Mouse (Mus musculus): ENCODE measurements around the gene Rasa4. TPM values are rescaled to one million over a fixed set of nuclear protein-coding genes. Genes with fewer than 3 reads are reported as not detected.
A peak's percentile ranks its signal among the peaks of the same experiment; 100 is the strongest.

Gene Rasa4
- polyA plus RNA-seq, 1 experiment from 2014 or later = 8.1 TPM

DNA sequence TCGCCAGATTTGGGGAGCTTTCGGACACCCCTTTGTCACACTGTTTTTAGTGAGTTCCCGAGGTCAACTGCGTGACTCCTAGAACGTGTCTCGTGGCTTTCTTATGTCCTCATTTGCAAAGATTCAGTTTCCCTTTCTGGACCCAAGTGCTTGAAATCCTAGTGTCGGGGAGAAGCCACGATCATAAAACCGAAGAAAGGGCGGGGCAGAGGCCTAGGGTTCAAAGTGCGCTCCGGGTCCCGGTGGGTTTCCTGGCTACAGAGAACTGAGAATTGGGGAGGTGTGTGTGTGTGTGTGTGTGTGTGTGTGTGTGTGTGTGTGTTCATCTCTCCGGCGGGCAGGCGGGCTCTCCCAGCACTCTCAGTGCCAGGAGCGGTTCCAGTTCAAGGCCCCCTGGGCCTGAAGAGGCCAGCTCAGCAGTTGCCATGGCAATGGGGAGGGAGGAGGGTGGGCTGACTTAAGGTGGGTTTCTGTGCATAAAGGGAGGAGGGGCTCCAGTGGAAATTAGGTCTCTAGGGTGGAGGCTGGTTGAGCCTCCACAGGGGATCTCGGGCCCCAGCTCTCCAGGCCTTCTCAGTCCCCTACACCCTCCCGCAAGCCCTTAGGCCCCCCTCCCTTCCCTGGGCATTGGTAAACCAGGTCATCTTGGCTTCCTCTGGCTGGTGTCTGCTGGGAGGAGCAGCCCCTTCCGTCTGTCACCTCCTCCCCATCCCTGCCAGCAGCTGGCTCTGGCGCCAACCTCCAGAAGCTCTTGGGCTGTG, 1.4 kb downstream of the Rasa4 start:
- Histone ChIP-seq H3K36me3 (ENCODE audit: control insufficient read depth, insufficient read depth) (no peaks in the 10 kb centered on the region), H3K27me3 (replicated peaks; ENCODE audit: control insufficient read depth, insufficient read depth, low read length) (no peaks in the 10 kb centered on the region), H3K4me1 (replicated peaks; ENCODE audit: control insufficient read depth, insufficient read depth, low read length) (peaks cover 7% of the 10 kb centered on the region), H3K4me3 (ENCODE audit: low read depth, low read length) (peak overlapping the region; percentile 69), H3K9ac (ENCODE audit: low read depth, low read length) (peak overlapping the region; percentile 44), H3K9me3 (ENCODE audit: control insufficient read depth) (no peaks in the 10 kb centered on the region), H3K4me2 (replicated peaks; ENCODE audit: low read depth) (peak overlapping the region; percentile 98), H3K27ac (ENCODE audit: low read depth, low read length) (no peak overlapping the region; the same call in 1 of the 2 replicates)
- WGBS = 24% methylated on average over 21 of the region's 21 CpGs
- peak; percentile 36; the same call in 1 of the 2 replicates for ATAC-seq
- TF ChIP-seq CTCF (IDR thresholded peaks at IDR 0.05; ENCODE audit: low read depth) = no peak

GRCm38 (mm10) chr5:136086290-136086689, 2.6 kb downstream of the Rasa4 start:
- Histone ChIP-seq H3K27ac (ENCODE audit: low read depth, low read length) (no peak overlapping the region), H3K9me3 (ENCODE audit: control insufficient read depth) (no peaks in the 10 kb centered on the region), H3K4me3 (ENCODE audit: low read depth, low read length) (no peak overlapping the region), H3K9ac (ENCODE audit: low read depth, low read length) (no peak overlapping the region), H3K27me3 (replicated peaks; ENCODE audit: control insufficient read depth, insufficient read depth, low read length) (no peaks in the 10 kb centered on the region), H3K36me3 (ENCODE audit: control insufficient read depth, insufficient read depth) (peaks cover 10% of the 10 kb centered on the region; the same call in 1 of the 2 replicates), H3K4me1 (replicated peaks; ENCODE audit: control insufficient read depth, insufficient read depth, low read length) (peaks cover 7% of the 10 kb centered on the region), H3K4me2 (replicated peaks; ENCODE audit: low read depth) (no peak overlapping the region)
- WGBS = 89% methylated on average over 8 of the region's 8 CpGs
- ATAC-seq = no peak
- TF ChIP-seq CTCF (IDR thresholded peaks at IDR 0.05; ENCODE audit: low read depth) = no peak

DNA sequence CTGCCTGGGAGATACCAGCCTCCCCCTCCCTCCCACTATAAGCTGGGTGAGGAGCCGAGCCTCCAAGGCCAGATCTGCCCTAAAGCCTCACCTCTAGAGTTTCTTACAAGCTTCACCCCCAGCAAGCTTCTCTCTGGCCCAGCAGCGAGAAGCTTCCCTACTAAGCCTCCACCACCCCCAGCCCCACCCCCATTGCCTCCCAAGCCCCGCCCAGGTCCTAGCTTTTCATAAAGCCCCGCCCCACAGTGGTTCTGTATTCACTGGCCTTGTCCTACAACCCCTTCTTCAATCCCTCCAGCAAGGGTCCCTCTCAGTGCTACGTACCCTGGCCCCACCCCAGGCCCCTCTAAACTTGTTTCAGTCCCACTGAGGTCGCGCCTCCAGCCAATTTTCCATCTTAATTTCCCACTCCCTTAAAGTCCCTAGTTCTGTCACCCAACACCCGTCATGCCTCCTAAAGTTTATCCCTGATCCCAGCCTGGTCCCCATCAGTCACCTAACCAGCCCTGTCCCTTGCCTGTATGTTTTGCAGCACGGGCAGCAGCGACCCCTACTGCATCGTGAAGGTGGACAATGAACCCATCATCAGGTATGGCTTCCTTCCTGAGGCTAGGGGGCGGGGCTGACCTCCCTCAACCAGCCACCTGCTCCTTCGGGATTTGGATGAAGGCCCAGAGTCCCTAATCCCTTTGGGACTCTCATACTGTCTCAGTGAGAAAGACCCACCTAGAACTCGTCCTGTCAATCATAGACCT, 5.3 kb downstream of the Rasa4 start:
- H3K9me3 ChIP-seq (ENCODE audit: control insufficient read depth) = no peaks in the 10 kb centered on the region
- no peak overlapping the region for H3K27ac ChIP-seq (ENCODE audit: low read depth, low read length)
- WGBS = 38% methylated on average over 14 of the region's 14 CpGs
- no peak overlapping the region for H3K4me2 ChIP-seq (replicated peaks; ENCODE audit: low read depth)
- TF ChIP-seq CTCF (IDR thresholded peaks at IDR 0.05; ENCODE audit: low read depth) = peak; percentile 65
- peaks cover 7% of the 10 kb centered on the region for H3K4me1 ChIP-seq (replicated peaks; ENCODE audit: control insufficient read depth, insufficient read depth, low read length)
- no peaks in the 10 kb centered on the region for H3K27me3 ChIP-seq (replicated peaks; ENCODE audit: control insufficient read depth, insufficient read depth, low read length)
- no peak for ATAC-seq
- no peak overlapping the region for H3K4me3 ChIP-seq (ENCODE audit: low read depth, low read length)
- H3K9ac ChIP-seq (ENCODE audit: low read depth, low read length) = no peak overlapping the region
- peaks cover 14% of the 10 kb centered on the region; the same call in 1 of the 2 replicates for H3K36me3 ChIP-seq (ENCODE audit: control insufficient read depth, insufficient read depth)

GRCm38 (mm10) chr5:136091927-136092326, 8.2 kb downstream of the Rasa4 start:
- WGBS = 75% methylated on average over 5 of the region's 5 CpGs
- no peak for TF ChIP-seq CTCF (IDR thresholded peaks at IDR 0.05; ENCODE audit: low read depth)

GRCm38 (mm10) chr5:136094249-136095010, 10.7 kb downstream of the Rasa4 start:
- WGBS = 78% methylated on average over 8 of the region's 8 CpGs
- no peak for ATAC-seq

More at GRCm38 (mm10) chr5:136091927-136092326, 8.2 kb downstream of the Rasa4 start:
- no peaks in the 10 kb centered on the region for H3K9me3 ChIP-seq (ENCODE audit: control insufficient read depth)
- no peak overlapping the region for H3K27ac ChIP-seq (ENCODE audit: low read depth, low read length)
- no peak overlapping the region for H3K9ac ChIP-seq (ENCODE audit: low read depth, low read length)
- H3K4me2 ChIP-seq (replicated peaks; ENCODE audit: low read depth) = no peak overlapping the region
- H3K27me3 ChIP-seq (replicated peaks; ENCODE audit: control insufficient read depth, insufficient read depth, low read length) = no peaks in the 10 kb centered on the region
- H3K4me1 ChIP-seq (replicated peaks; ENCODE audit: control insufficient read depth, insufficient read depth, low read length) = no peaks in the 10 kb centered on the region
- no peak overlapping the region for H3K4me3 ChIP-seq (ENCODE audit: low read depth, low read length)
- peaks cover 14% of the 10 kb centered on the region; the same call in 1 of the 2 replicates for H3K36me3 ChIP-seq (ENCODE audit: control insufficient read depth, insufficient read depth)
- no peak for ATAC-seq

More at GRCm38 (mm10) chr5:136094249-136095010, 10.7 kb downstream of the Rasa4 start:
- H3K9me3 ChIP-seq (ENCODE audit: control insufficient read depth) = no peaks in the 10 kb centered on the region
- H3K36me3 ChIP-seq (ENCODE audit: control insufficient read depth, insufficient read depth) = peaks cover 14% of the 10 kb centered on the region; the same call in 1 of the 2 replicates
- no peak overlapping the region for H3K27ac ChIP-seq (ENCODE audit: low read depth, low read length)
- H3K27me3 ChIP-seq (replicated peaks; ENCODE audit: control insufficient read depth, insufficient read depth, low read length) = no peaks in the 10 kb centered on the region
- no peak overlapping the region for H3K4me2 ChIP-seq (replicated peaks; ENCODE audit: low read depth)
- no peak for TF ChIP-seq CTCF (IDR thresholded peaks at IDR 0.05; ENCODE audit: low read depth)
- H3K4me3 ChIP-seq (ENCODE audit: low read depth, low read length) = no peak overlapping the region
- no peaks in the 10 kb centered on the region for H3K4me1 ChIP-seq (replicated peaks; ENCODE audit: control insufficient read depth, insufficient read depth, low read length)
- no peak overlapping the region for H3K9ac ChIP-seq (ENCODE audit: low read depth, low read length)

Data from intestine, postnatal 0 days (tissue).